Mouse (Mus musculus) central nervous system, embryonic 11.5 days (tissue): ENCODE data around the gene Gm5728. TPM values are rescaled to one million over a fixed set of nuclear protein-coding genes. Genes with fewer than 3 reads are reported as not detected.

Experiments
- polyA plus RNA-seq: library from polyadenylated mRNA; depleted of rRNA; stranded (reverse); fragments of >200 nt; gene quantifications from 2 replicates; pipeline ENCODE4 v1.2.3, GENCODE M21; 2012; rRNA removed

Gm5728 gene
- polyA plus RNA-seq = not detected in 2 replicates

DNA sequence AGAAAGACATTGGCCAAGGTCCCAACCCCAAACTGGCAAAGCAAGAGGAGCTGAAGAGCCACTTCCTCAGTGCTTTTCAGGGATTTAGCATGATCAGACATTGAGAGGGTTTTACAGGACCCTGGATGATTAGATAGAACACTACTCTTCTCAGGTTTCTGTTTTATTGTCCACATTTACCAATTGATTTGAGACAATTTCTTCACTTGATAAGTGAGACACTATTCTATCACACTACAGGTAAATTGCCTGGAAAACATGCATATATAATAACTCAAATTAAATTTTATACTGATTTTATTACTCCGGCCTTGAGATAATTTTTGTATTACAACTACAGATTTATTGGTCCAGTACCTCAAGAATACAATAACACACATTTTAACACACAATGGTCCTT, at the start of gene Gm5728:
Gene Gm5728, minus strand, starts transcription at position 101 of the 400 bp plus-strand sequence.

GRCm38 (mm10) chr7:20417642-20418041, 42.4 kb upstream of the Gm5728 start, which contains the start of gene Vmn1r100:
Gene Vmn1r100, plus strand, starts transcription at chr7:20417942.

DNA sequence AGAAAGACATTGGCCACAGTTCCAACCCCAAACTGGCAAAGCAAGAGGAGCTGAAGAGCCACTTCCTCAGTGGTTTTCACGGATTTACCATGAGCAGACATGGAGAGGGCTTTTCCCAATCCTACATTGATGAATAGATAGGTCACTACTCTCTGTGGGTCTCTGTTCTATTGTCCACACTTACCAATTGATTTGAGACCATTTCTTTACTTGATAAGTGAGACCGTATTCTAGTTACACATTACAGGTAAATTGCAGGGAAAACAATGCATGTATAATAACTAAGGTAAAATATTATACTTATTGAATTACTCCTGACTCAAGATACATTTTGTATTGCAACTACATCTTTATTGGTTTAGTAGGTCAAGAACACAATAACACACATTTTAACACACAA, 41.2 kb downstream of the Gm5728 start, which contains the start of gene Gm4133:
Gene Gm4133, minus strand, starts transcription at position 101 of the 400 bp plus-strand sequence.

Other genes with a start within 250 kb of the Gm5728 start
- not detected in 2 replicates for gene Vmn1r93, start 236.3 kb downstream of the Gm5728 start, polyA plus RNA-seq
- gene Vmn1r94, start 207.0 kb downstream of the Gm5728 start, polyA plus RNA-seq = not detected in 2 replicates
- gene Vmn1r95, start 181.7 kb downstream of the Gm5728 start, polyA plus RNA-seq = not detected in 2 replicates
- not detected in 2 replicates for gene Gm6164, start 169.8 kb downstream of the Gm5728 start, polyA plus RNA-seq
- not detected in 2 replicates for gene Gm4498, start 141.6 kb downstream of the Gm5728 start, polyA plus RNA-seq
- gene Gm5890, start 112.6 kb downstream of the Gm5728 start, polyA plus RNA-seq = not detected in 2 replicates
- gene Gm4133, start 41.3 kb downstream of the Gm5728 start, polyA plus RNA-seq = not detected in 2 replicates
- gene Vmn1r100, start 42.5 kb upstream of the Gm5728 start, polyA plus RNA-seq = not detected in 2 replicates
- not detected in 2 replicates for gene Vmn1r101, start 67.2 kb upstream of the Gm5728 start, polyA plus RNA-seq
- not detected in 2 replicates for gene Gm10670, start 99.5 kb upstream of the Gm5728 start, polyA plus RNA-seq
- not detected in 2 replicates for gene Vmn1r103, start 135.1 kb upstream of the Gm5728 start, polyA plus RNA-seq
- gene Vmn1r104, start 158.4 kb upstream of the Gm5728 start, polyA plus RNA-seq = not detected in 2 replicates
- gene Gm5726, start 170.3 kb upstream of the Gm5728 start, polyA plus RNA-seq = not detected in 2 replicates
- gene Gm4141, start 200.8 kb upstream of the Gm5728 start, polyA plus RNA-seq = not detected in 2 replicates
- gene Gm4513, start 223.6 kb upstream of the Gm5728 start, polyA plus RNA-seq = not detected in 2 replicates